Mouse (Mus musculus) ES-E14 (cell line): ENCODE measurements around the gene Mctp2. TPM values are rescaled to one million over a fixed set of nuclear protein-coding genes. Genes with fewer than 3 reads are reported as not detected.

Experiments
- DNase-seq: peaks from one replicate; pipeline ENCODE4 v3.0.0-alpha.2; 2013; ENCODE audit warnings: low read depth, low spot score
- H3K27ac ChIP-seq: 2 replicates; pipeline ENCODE4 v1.5.1; 2012; ENCODE audit warnings: low read depth, mild to moderate bottlenecking, low read length, moderate library complexity, mixed read lengths; ENCODE audit not compliant: poor library complexity, insufficient read depth, severe bottlenecking
- H3K36me3 ChIP-seq: 2 replicates; pipeline ENCODE4 v1.6.1; 2012; ENCODE audit warnings: mild to moderate bottlenecking, low read length, moderate library complexity, mixed read lengths; ENCODE audit not compliant: control insufficient read depth, poor library complexity, insufficient read depth, severe bottlenecking
- H3K4me1 ChIP-seq, 2 experiments: fragments of 150-350 bp in 1 of 2; sonication (generic) in 1 of 2; 2 replicates each; pipeline ENCODE4 v1.6.1; 2012; ENCODE audit warnings: low read length in 2 of 2, mild to moderate bottlenecking in 1 of 2, mixed read lengths in 1 of 2; ENCODE audit not compliant: control insufficient read depth in 2 of 2, insufficient read depth in 2 of 2, poor library complexity in 1 of 2
- H3K4me3 ChIP-seq, 2 experiments: fragments of 150-350 bp in 1 of 2; sonication (generic) in 1 of 2; 2 replicates each; pipeline ENCODE4 v1.5.1; 2012; ENCODE audit warnings: low read length in 2 of 2, low read depth in 1 of 2, mild to moderate bottlenecking in 1 of 2, mixed read lengths in 1 of 2; ENCODE audit not compliant: insufficient read depth in 1 of 2, poor library complexity in 1 of 2, severe bottlenecking in 1 of 2
- H3K9ac ChIP-seq: 2 replicates; pipeline ENCODE4 v1.6.1; 2012; ENCODE audit warnings: low read depth, mild to moderate bottlenecking, low read length, mixed read lengths; ENCODE audit not compliant: poor library complexity, insufficient read depth, severe bottlenecking
- H3K9me3 ChIP-seq: fragments of 150-350 bp; sonication (generic); 2 replicates; pipeline ENCODE4 v1.6.1; 2012; ENCODE audit warnings: low read depth, mild to moderate bottlenecking, low read length; ENCODE audit not compliant: control insufficient read depth, insufficient read depth
- CHD2 ChIP-seq: IDR thresholded peaks from 2 replicates; pipeline ENCODE4 v1.6.1; 2014; ENCODE audit warnings: mild to moderate bottlenecking, low read depth, low read length, inconsistent platforms
- HCFC1 ChIP-seq: IDR thresholded peaks from 2 replicates; pipeline ENCODE4 v1.6.1; 2012; ENCODE audit warnings: low read length, inconsistent platforms, borderline replicate concordance; ENCODE audit not compliant: insufficient read depth
- MAFK ChIP-seq: IDR thresholded peaks from 2 replicates; pipeline ENCODE4 v1.6.1; 2014; ENCODE audit warnings: mild to moderate bottlenecking, low read depth, low read length, inconsistent platforms; ENCODE audit not compliant: insufficient read depth
- ZC3H11A ChIP-seq: IDR thresholded peaks from 2 replicates; pipeline ENCODE4 v1.6.1; 2012; ENCODE audit warnings: low read depth, mild to moderate bottlenecking, inconsistent platforms, low read length, borderline replicate concordance
- ZNF384 ChIP-seq: IDR thresholded peaks from 2 replicates; pipeline ENCODE4 v1.6.1; 2012; ENCODE audit warnings: low read depth, low read length, inconsistent platforms
- in situ Hi-C, 2 experiments: fragments of 600-800 bp; cut with MboI; formaldehyde crosslinking; loops; one replicate each; pipeline ENCODE4 v1.15.1; 2025; ENCODE audit warnings: low sequenced_read_pairs in 2 of 2, inconsistent platforms in 1 of 2; ENCODE audit not compliant: unreplicated experiment in 2 of 2
- total RNA-seq: library from RNA; depleted of rRNA; stranded (reverse); fragments of 300-350 nt; gene quantifications from 2 replicates; pipeline ENCODE4 v1.2.3, GENCODE M21; 2012

Mctp2 gene
- total RNA-seq, 1 experiment: 6.2 TPM

DNA sequence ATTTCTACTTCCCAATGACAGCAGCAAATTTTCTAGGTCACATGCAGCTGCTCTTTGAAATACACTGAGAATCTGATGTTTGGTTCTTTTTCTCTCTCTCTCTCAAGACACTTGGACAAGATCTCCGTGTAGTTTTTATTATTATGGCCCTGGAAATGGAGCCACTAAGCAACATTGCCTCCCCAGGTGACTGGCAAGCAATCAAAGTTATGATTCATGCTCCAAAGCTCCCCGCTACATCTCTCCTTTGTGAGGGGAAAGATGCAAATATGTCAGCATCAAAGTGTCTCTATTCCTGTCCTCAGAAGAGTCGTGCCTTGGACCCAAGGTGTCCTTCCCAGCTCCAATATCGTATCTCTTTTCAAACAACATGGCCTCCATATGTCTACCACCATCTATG is 14.5 kb upstream of the Mctp2 start:
- TF ChIP-seq MAFK (no peak), HCFC1 (no peak), ZC3H11A (no peak), ZNF384 (no peak), CHD2 (no peak)
- in situ Hi-C loops: no loop called here
- H3K27ac ChIP-seq: no peak overlapping the region
- H3K36me3 ChIP-seq: no peaks in the 10 kb centered on the region
- no peak overlapping the region for H3K4me3 ChIP-seq
- H3K4me1 ChIP-seq: peaks cover 2 to 7% of the 10 kb centered on the region in 2 experiments; a peak in 2 of 4 replicates
- no peaks in the 10 kb centered on the region for H3K9me3 ChIP-seq
- H3K9ac ChIP-seq: no peak overlapping the region
- no peak for DNase-seq

DNA sequence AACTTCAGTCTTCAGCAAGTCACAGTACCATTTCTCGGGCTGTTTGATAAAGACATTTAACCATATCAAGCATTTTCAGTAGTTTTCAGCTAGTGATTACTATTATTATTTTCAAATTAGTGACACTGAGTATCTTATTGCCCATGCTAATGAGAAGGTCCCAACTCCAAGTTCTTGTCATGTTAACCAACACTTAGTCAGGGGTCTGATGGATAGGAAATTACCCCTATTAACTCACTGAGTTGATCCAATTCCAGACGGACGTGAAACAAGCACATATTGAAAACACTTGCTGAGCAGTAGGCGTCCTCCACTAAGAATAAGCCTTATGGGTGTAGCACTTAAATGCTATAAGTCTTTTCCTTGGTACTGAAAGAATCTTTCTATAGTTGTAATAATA is 14.0 kb upstream of the Mctp2 start:
- TF ChIP-seq ZC3H11A: no peak
- TF ChIP-seq ZNF384: no peak
- no peak for TF ChIP-seq HCFC1
- no peak for TF ChIP-seq MAFK
- no peak for TF ChIP-seq CHD2
- Histone ChIP-seq H3K4me1 (peaks cover 1 to 4% of the 10 kb centered on the region in 2 experiments; a peak in 2 of 4 replicates), H3K9ac (no peak overlapping the region), H3K4me3 (no peak overlapping the region), H3K9me3 (no peaks in the 10 kb centered on the region), H3K36me3 (no peaks in the 10 kb centered on the region), H3K27ac (no peak overlapping the region)
- in situ Hi-C loops: no loop called here
- DNase-seq: no peak

DNA sequence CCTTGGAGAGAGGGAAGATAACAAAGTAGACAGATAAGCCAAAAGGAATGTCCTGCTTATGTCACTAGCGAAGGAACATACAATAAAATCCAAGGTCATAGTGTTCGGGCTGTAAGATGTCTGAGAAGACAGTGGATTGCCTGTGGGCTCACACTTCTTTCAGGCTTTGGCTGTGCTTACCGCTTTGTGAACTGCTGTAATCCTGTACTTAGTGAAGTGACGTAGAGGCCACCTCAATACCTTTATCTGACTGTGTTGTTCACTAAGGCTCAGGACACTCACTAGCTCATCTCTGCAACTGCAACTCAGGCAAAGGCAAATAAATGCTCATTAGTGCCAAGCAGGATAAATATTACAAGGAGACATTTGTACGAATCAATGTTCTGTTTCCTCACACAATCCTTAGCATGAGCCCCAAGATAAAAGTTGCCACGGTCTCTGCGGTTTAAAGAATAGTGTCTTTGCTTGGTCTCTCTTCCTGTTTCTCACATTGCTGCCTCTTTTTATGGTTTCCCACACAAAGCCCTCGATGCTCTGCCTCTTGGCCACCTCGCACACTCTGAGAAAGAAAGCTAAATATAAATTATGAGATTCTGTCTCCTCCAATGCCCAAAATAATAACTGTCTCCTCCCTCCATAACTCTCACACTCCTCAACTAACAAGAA is 8.1 kb upstream of the Mctp2 start:
- DNase-seq: no peak
- no peaks in the 10 kb centered on the region for H3K9me3 ChIP-seq
- no peak overlapping the region for H3K4me3 ChIP-seq
- peaks cover 0 to 11% of the 10 kb centered on the region in 2 experiments; a peak in 1 of 4 replicates for H3K4me1 ChIP-seq
- no peak overlapping the region for H3K9ac ChIP-seq
- in situ Hi-C loops: no loop called here
- H3K27ac ChIP-seq: no peak overlapping the region
- no peaks in the 10 kb centered on the region for H3K36me3 ChIP-seq
- TF ChIP-seq CHD2 (no peak), ZC3H11A (no peak), ZNF384 (no peak), MAFK (no peak), HCFC1 (no peak)

DNA sequence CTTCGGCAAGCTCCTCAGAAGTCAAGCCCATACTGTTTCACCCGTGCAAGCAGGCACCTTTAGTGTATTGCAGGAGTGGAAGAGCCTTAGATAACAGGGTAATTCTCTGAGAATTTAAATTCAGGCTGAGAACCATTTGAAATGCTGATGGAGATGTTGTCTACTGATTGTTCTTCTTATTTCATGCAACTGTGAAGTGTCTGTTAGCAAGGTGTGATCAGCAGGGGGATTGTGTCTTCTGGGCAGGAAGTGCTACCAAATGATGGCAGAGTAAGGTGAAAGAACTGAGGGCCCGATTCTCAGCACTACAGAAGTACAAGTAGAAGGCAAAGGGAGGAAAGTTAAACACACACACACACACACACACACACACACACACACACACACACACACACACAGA is 7.5 kb upstream of the Mctp2 start:
- H3K9me3 ChIP-seq: no peaks in the 10 kb centered on the region
- no peak overlapping the region for H3K27ac ChIP-seq
- no peak for TF ChIP-seq HCFC1
- no peak for TF ChIP-seq CHD2
- no peak for TF ChIP-seq ZNF384
- TF ChIP-seq MAFK: no peak
- TF ChIP-seq ZC3H11A: no peak
- no peaks in the 10 kb centered on the region for H3K36me3 ChIP-seq
- peaks cover 0 to 11% of the 10 kb centered on the region in 2 experiments; a peak in 1 of 4 replicates for H3K4me1 ChIP-seq
- H3K9ac ChIP-seq: no peak overlapping the region
- in situ Hi-C loops: no loop called here
- H3K4me3 ChIP-seq: no peak overlapping the region
- DNase-seq: no peak

DNA sequence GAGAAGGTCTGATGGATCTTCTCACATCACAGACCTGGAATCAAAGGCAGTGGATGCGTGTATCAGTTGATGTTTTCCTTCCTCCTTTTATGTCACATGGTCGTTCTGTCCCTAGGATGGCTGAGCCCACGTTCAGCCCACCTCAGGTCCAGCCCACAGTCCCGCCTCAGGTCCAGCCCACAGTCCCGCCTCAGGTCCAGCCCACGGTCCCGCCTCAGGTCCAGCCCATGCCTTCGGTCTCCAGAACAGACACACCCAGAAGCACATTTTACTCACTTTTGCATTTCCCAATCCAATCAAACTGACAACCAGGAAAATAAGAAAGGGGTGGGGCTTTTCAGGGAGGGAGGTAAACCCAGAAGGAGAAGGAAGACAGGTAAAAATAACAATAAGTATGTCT is 5.2 kb upstream of the Mctp2 start:
- DNase-seq: no peak
- in situ Hi-C loops: no loop called here

More for the DNA sequence above, 5.2 kb upstream of the Mctp2 start:
- Histone ChIP-seq H3K27ac (no peak overlapping the region), H3K4me1 (peaks cover 2 to 15% of the 10 kb centered on the region in 2 experiments; a peak in 3 of 4 replicates), H3K9me3 (no peaks in the 10 kb centered on the region), H3K9ac (no peak overlapping the region), H3K36me3 (no peaks in the 10 kb centered on the region), H3K4me3 (no peak overlapping the region)
- TF ChIP-seq ZNF384 (no peak), CHD2 (no peak), ZC3H11A (no peak), MAFK (no peak), HCFC1 (no peak)
